Mouse (Mus musculus) myocyte (in vitro differentiated cells): ENCODE data around the gene Mta3.

Experiments used
- E2F4 ChIP-seq: IDR thresholded peaks from one replicate; pipeline ENCODE4 v1.6.1; 2011; ENCODE audit warnings: mild to moderate bottlenecking, control low read depth, moderate library complexity; ENCODE audit not compliant: insufficient read depth
- MAX ChIP-seq: IDR thresholded peaks from one replicate; pipeline ENCODE4 v1.6.1; 2011; ENCODE audit warnings: low read depth, mild to moderate bottlenecking, control low read depth
- POLR2A ChIP-seq: IDR thresholded peaks from one replicate; pipeline ENCODE4 v1.6.1; 2011; ENCODE audit warnings: low read depth, mild to moderate bottlenecking, control low read depth, moderate library complexity; ENCODE audit not compliant: insufficient read length

DNA sequence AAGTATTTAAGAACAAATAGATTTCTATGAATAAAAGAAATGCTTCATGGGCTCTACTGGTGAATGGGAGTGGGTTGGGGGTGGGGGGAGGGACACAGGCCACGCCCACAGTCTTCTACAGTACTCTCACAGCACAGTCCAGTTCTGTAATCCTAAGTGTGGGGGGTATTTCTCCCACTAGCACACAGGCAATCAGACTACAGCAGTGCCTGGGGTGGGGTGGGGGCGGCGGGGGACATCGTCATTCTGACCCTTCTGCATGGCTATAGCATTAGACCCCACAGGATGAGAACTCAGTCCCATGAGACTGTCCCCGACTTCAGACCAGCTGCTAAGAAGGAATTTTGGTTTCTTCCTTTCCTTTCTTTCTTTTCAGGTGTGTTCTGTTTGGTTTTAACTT, 143.8 kb downstream of the Mta3 start:
- TF ChIP-seq POLR2A (no peak), E2F4 (no peak), MAX (no peak)
